Mouse (Mus musculus) layer of hippocampus, adult 9-11 months (tissue): ENCODE measurements at regions not wholly inside any gene's neighbourhood (a gene's known extent, or its start where the extent isn't known, plus 50 kb on each side); places are given as distances from the start of the nearest gene placed in this dataset.

ENCODE experiments used
- DNase-seq: peaks from one replicate; pipeline ENCODE4 v3.0.0; 2022

DNA sequence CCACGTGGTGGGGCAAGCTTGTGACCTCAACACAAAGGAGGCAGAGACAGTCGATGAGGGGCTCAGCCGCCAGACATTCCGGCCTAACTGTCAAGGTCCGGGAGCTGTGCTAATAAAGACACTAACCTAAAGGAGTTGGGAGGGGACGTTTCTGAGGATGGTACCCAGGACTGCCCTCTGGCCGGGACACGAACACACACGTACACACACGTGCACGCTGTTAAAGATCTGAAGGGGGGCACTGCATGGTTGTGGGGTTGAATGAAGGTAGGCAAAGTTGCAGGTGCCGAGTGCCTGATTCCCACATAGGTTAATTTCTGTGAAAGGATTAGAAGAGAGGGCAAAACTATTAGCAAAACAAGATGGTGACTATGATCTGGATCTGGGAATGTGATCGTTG, 65.4 kb upstream of the Mitf start:
- DNase-seq = no peak

DNA sequence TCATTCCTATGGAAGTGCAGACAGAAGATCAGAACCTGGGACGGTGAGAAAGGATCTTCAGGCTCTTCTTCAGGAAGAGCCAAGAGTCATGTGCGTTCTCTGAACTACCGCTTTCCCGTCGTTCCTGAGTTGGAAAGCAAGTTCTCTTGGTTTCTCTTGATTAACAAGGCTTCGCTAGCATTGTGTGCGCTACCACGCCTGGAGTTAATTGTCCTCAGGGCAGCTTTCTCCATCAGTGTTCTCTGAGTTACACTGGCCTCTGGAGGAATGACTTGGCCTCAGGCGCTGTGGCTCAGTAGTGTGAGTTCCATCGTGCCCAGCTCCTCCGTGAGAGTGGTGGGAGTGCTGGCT, 66.0 kb upstream of the Mitf start:
- DNase-seq = no peak

- peak; percentile 18 for DNase-seq
Measured at GRCm38 (mm10) chr6:97740107-97740850, 66.6 kb upstream of the Mitf start.

DNA sequence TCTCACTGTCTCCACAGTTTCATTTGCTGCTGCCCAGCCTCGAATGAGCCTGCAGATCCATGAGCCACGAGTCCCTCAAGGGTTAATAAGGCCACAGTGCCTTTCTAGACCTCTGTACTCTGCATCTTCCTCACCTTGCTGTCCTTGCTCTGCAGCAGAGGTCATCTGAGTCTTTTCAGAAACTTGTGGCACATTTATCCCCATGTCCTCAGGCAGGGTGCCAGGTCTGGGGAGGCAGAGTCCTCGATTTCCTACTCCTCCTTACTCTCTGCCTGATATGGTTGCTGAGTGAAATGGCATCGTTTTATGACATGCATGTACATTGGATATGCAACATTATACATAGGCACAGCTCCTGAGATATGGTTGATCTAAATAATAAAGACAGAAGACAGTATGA, 68.0 kb upstream of the Mitf start:
- no peak for DNase-seq

GRCm38 (mm10) chr6:97730835-97731234, 76.0 kb upstream of the Mitf start:
- peak; percentile 50 for DNase-seq

GRCm38 (mm10) chr6:97718184-97718910, 88.5 kb upstream of the Mitf start:
- peak; percentile 33 for DNase-seq

DNA sequence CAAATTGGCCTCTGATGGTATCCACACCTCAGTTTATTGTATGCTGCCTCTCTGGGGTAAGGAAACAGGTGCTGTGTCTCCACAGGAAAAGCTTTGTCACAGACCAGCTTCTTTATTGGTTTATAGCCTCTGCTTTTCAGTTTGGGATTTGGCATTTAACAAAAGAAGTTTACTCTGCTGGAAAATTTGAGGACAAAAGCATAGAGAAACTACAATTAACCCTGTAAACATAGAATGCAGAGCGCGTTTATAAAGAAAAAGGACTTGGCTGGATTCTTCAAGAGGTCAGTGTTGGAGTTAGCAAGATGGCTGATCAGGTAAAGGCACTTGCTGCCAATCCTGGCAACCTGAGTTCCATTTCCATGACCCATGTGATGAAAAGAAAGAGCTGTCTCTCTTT, 90.1 kb upstream of the Frmd4b start:
- DNase-seq = no peak

DNA sequence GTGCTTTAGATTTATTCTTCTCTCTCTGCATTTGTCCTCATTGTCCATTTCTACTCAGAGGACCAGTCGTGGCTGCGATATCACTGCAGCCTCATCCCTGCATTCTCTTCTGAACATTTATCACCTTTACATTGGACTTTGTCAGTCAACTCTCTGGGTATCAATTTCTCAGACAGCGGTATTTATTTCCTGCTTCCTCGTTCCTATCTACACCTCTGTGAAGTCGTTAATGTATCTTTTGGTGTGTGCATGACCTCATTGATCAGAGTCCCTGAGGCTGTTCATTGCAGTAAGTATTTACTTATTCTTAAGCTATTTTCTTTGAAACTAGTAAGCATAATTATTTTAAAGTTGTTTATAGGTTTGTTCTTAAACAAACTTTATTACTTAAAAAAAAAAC, 87.0 kb upstream of the Frmd4b start:
- no peak for DNase-seq

DNA sequence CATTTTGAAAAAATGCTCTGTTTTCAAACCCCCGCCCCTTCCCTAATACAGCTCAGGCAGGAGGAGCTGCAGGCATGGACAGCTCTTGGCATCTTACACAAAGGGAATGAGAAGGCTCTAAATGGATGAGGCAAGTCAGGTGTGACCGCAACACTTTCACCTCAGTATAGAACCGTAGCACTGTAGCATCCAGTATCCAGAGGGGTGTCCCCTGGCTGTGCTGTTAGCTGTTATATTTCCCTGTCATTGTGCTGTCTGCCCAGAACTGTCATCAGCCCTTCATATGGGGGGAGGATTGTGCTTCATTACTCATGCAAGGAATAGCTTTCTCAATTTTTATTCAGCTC, 82.4 kb upstream of the Frmd4b start:
- peak; percentile 6 for DNase-seq

DNA sequence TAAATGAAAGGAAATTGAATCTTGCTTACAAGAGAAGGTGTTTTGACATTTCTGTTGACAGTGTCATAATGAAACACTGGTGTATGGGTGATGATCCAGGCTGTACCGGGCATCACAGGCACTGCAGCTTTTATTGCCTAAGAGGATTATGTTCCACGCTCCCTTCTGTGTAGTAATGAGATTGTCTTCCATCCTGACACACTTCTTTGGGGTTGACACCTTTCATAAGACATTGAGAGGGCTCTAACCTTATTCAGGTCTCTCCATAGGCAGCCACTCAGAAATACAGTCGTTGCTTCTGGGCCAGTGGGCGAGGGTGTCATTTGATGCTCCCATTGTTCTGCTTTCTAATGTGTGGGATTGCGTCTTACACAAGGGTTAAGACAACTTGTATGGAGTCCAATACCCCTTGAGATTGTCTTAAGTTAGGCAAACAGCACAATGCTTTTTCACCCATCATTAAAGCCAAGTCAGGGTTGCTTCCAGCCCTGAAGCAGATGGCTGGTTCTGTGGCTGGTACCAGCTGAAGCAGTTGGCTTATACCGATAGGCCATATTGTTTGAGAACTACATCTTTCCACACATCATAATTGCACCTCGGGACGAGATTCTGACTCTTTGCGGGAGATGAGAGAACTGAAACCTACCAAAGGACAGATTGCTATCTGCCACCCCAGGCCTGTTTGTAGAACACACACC, 81.9 kb upstream of the Frmd4b start:
- peak; percentile 32 for DNase-seq

- DNase-seq = no peak
Measured at GRCm38 (mm10) chr6:97693281-97693680, 75.9 kb upstream of the Frmd4b start.

- DNase-seq = no peak
Measured at GRCm38 (mm10) chr6:97691136-97691535, 73.8 kb upstream of the Frmd4b start.

DNA sequence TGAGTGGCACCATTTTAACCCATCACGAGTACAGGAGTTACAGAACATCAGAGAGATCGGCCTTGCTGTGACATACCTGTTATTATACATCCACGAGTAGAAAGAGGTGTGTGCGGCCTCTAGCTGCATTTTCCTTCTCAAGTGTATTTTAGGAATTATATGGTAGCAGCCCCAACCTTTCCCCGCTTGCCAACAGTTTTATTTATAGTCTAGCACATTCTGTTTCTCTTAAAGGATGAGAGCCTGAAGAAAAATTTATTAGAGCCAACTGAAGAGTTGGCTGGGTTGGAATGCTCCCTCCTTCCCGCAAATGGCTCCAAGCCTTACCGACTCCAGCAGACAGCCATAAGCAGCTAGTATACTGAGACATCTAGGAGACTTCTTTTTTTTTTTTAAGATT, 67.0 kb upstream of the Frmd4b start:
- DNase-seq = peak; percentile 8

- DNase-seq = no peak
Measured at GRCm38 (mm10) chr6:97682213-97682612, 64.9 kb upstream of the Frmd4b start.

- peak; percentile 80 for DNase-seq
Measured at GRCm38 (mm10) chr6:97675181-97675756, 57.9 kb upstream of the Frmd4b start.

GRCm38 (mm10) chr6:97666818-97667629, 49.7 kb upstream of the Frmd4b start:
- DNase-seq = no peak
